Mouse (Mus musculus) liver, postnatal 0 days (tissue): ENCODE data around the gene Nod2. TPM values are rescaled to one million over a fixed set of nuclear protein-coding genes. Genes with fewer than 3 reads are reported as not detected.

Source experiments
- ATAC-seq: fragments of 200-750 bp; cut with Nextera tagmentation; 2 replicates; pipeline ENCODE4 v1.8.0; 2017; ENCODE audit warnings: mild to moderate bottlenecking, moderate library complexity
- DNase-seq: peaks from one replicate; pipeline ENCODE4 v3.0.0-alpha.2; 2016
- H3K27ac ChIP-seq: fragments of 300-500 bp; sonication (generic); 2 replicates; pipeline ENCODE4 v1.5.1; 2014; ENCODE audit warnings: antibody characterized with exemption, moderate library complexity, mild to moderate bottlenecking, low read depth
- H3K27me3 ChIP-seq: fragments of 300-500 bp; sonication (generic); 2 replicates; pipeline ENCODE4 v1.6.1; 2014; ENCODE audit warnings: low read length, control low read depth, mixed read lengths; ENCODE audit not compliant: insufficient read depth
- H3K36me3 ChIP-seq: fragments of 300-500 bp; sonication (generic); replicated peaks from 2 replicates; pipeline ENCODE4 v1.6.1; 2014; ENCODE audit warnings: mild to moderate bottlenecking, control low read depth, low read length, moderate library complexity, mixed read lengths; ENCODE audit not compliant: insufficient read depth
- H3K4me1 ChIP-seq: fragments of 300-500 bp; sonication (generic); 2 replicates; pipeline ENCODE4 v1.6.1; 2014; ENCODE audit warnings: antibody characterized with exemption, mild to moderate bottlenecking, control low read depth; ENCODE audit not compliant: insufficient read depth
- H3K4me2 ChIP-seq: fragments of 300-500 bp; sonication (generic); 2 replicates; pipeline ENCODE4 v1.6.1; 2014; ENCODE audit warnings: low read depth, mild to moderate bottlenecking, low read length, moderate library complexity, mixed read lengths
- H3K4me3 ChIP-seq: fragments of 300-500 bp; sonication (generic); 2 replicates; pipeline ENCODE4 v1.5.1; 2014; ENCODE audit warnings: low read depth, low read length
- H3K9ac ChIP-seq: fragments of 300-500 bp; sonication (generic); replicated peaks from 2 replicates; pipeline ENCODE4 v1.6.1; 2014; ENCODE audit warnings: mild to moderate bottlenecking, moderate library complexity
- H3K9me3 ChIP-seq: fragments of 300-500 bp; sonication (generic); 2 replicates; pipeline ENCODE4 v1.6.1; 2016; ENCODE audit warnings: mild to moderate bottlenecking, control low read depth, low read length, mixed read lengths
- CTCF ChIP-seq: sonication (generic); IDR thresholded peaks from 2 replicates; pipeline ENCODE4 v1.5.1; 2016; ENCODE audit warnings: antibody characterized with exemption, low read depth
- EP300 ChIP-seq: IDR thresholded peaks from 2 replicates; pipeline ENCODE4 v1.6.1; 2016; ENCODE audit warnings: antibody characterized with exemption, low read depth, mild to moderate bottlenecking
- WGBS: fragments of 180-500 bp; shearing (Covaris S2); extraction: QIAGEN DNeasy Blood & Tissue Kit; methylation state at CpG from one replicate; pipeline ENCODE4 v1.1.7; 2014; ENCODE audit not compliant: insufficient replicate concordance; 5-methylcytosine and 5-hydroxymethylcytosine counted together
- polyA plus RNA-seq: library from polyadenylated mRNA; unstranded; fragments of >200 nt; fragmentation: Nextera tagmentation; extraction: Ambion mirVana; gene quantifications from 2 replicates; pipeline ENCODE4 v1.2.1, GENCODE M21; 2015

The Nod2 gene
- 0.07 and 0.08 TPM in 2 replicates for polyA plus RNA-seq

- no peaks in the 10 kb centered on the region for H3K9me3 ChIP-seq
- no peak for TF ChIP-seq CTCF
- TF ChIP-seq EP300: no peak
- peak within 1 kb of the TSS; percentile 34 for H3K4me3 ChIP-seq
- H3K9ac ChIP-seq: peak within 1 kb of the TSS; percentile 35; the same call in 1 of the 2 replicates
- peak within 1 kb of the TSS; percentile 74 for H3K4me2 ChIP-seq
- H3K4me1 ChIP-seq: peaks cover 16% of the 10 kb centered on the region
- H3K36me3 ChIP-seq: no peaks in the 10 kb centered on the region
- H3K27me3 ChIP-seq: no peaks in the 10 kb centered on the region
- WGBS: 9% methylated on average over 33 of the region's 33 CpGs
- no peak within 1 kb of the TSS for H3K27ac ChIP-seq
- peak; percentile 88 for DNase-seq
- peak; percentile 87 for ATAC-seq
These were observed at the start of gene Nod2 for GRCm38 (mm10) chr8:88646837-88647778. Nod2 (plus strand) TSS chr8:88647315.

- Histone ChIP-seq H3K27ac (no peak overlapping the region), H3K36me3 (no peaks in the 10 kb centered on the region), H3K9ac (no peak overlapping the region), H3K9me3 (peaks cover 5% of the 10 kb centered on the region; the same call in 1 of the 2 replicates), H3K4me3 (no peak overlapping the region), H3K4me1 (no peaks in the 10 kb centered on the region), H3K27me3 (no peaks in the 10 kb centered on the region), H3K4me2 (no peak overlapping the region)
- DNase-seq: no peak
- no peak for ATAC-seq
- WGBS: 63% methylated on average over 5 of the region's 5 CpGs
- no peak for TF ChIP-seq EP300
- no peak for TF ChIP-seq CTCF
These were observed 48.5 kb upstream of the Nod2 start for GRCm38 (mm10) chr8:88598578-88598977.

- no peak for ATAC-seq
- no peak overlapping the region for H3K4me3 ChIP-seq
- WGBS: 68% methylated on average over 7 of the region's 7 CpGs
These were observed 47.6 kb upstream of the Nod2 start for GRCm38 (mm10) chr8:88599491-88599890.

DNA sequence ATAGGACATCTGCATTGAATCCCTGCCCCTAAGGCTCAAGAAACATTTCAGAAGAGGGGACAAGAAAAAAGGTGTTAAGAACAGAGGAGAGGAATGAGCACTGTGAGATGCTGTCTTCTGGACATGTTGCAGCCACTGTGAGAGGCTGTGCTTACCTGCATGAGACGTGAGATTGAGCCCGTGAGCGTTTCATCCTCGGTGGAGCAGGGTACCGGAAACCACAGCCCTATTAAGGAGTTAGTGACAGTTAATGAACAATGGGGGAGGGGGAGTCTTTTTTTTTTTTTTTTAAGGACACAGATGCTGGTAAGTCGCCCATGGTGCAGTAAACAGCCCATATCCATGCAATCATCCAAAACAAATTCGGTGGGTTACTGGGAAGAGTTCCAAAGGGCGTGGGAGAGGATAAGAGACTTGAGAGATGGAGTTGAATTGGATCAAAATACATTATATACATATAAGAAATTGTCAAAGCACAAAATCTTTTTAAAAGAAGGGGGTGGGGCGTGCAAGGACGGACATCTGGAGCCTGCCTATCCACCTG, 43.6 kb upstream of the Nod2 start:
- Histone ChIP-seq H3K4me1 (no peaks in the 10 kb centered on the region), H3K27me3 (no peaks in the 10 kb centered on the region), H3K4me2 (0 out of 2 replicates have a peak overlapping the region, but pooled peaks have one; percentile 13), H3K9ac (no peak overlapping the region), H3K4me3 (no peak overlapping the region), H3K9me3 (peaks cover 5% of the 10 kb centered on the region; the same call in 1 of the 2 replicates), H3K27ac (no peak overlapping the region), H3K36me3 (no peaks in the 10 kb centered on the region)
- 24% methylated on average over 10 of the region's 10 CpGs for WGBS
- TF ChIP-seq CTCF: no peak
- no peak for TF ChIP-seq EP300
- ATAC-seq (no peak), DNase-seq (no peak)

More at GRCm38 (mm10) chr8:88599491-88599890, 47.6 kb upstream of the Nod2 start:
- Histone ChIP-seq H3K9ac (no peak overlapping the region), H3K27me3 (no peaks in the 10 kb centered on the region), H3K9me3 (peaks cover 5% of the 10 kb centered on the region; the same call in 1 of the 2 replicates), H3K4me1 (no peaks in the 10 kb centered on the region), H3K27ac (no peak overlapping the region), H3K4me2 (no peak overlapping the region), H3K36me3 (no peaks in the 10 kb centered on the region)
- no peak for TF ChIP-seq EP300
- TF ChIP-seq CTCF: no peak
- DNase-seq: no peak

DNA sequence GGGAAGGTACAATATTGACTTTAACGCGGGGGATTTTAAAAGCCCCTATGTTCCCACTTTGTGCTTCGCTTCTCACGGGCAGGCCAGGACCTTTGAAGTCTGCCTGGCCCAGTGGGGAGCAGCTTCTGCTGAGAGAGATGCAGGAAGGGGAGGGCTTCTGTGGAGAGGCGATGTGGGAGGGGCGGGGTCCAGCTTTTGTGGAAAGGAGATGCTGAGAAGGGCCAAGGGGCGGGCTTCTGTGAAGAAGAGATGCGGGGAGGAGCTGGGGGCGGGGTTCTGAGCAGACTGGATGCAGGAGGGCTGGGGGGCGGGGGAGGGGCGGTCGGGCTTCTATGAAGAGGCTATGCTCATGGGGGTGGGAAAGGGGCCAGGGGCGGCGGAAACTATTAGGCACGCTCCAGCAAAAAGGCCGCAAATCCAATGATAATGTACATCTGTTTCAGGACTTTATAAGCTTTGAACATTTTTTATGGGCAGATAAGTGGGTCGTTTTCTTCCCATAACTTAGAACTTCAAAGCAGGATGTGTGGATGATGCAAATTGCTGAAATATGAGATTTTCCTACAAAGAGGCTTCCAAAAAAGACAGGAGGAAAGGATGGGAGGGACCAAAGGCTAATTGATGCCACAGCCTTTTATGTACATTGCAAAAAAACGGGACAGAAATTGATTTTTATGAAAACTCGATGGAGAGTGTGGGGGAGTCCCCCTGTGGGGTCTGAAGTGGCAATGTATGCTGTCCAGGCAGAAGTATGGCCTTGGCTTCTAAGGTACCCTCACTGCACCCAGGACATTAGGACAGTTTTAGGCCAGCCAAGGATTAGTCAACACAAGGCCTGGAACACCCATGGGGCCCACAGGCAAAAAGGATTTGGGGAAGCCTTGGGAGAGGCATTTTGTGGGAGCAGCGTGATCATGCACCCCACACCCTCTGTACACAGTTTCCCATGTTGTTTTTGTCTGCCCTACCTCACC, 42.8 kb upstream of the Nod2 start:
- WGBS: 18% methylated on average over 19 of the region's 20 CpGs
- Histone ChIP-seq H3K36me3 (no peaks in the 10 kb centered on the region), H3K27ac (no peak overlapping the region), H3K9me3 (peaks cover 5% of the 10 kb centered on the region; the same call in 1 of the 2 replicates), H3K4me3 (no peak overlapping the region), H3K9ac (no peak overlapping the region), H3K27me3 (no peaks in the 10 kb centered on the region), H3K4me1 (no peaks in the 10 kb centered on the region), H3K4me2 (0 out of 2 replicates have a peak overlapping the region, but pooled peaks have one; percentile 13)
- no peak for ATAC-seq
- peak; percentile 57 for DNase-seq
- TF ChIP-seq EP300: no peak
- no peak for TF ChIP-seq CTCF
